Comparison of ENCODE assay signal across 9 mouse cellular contexts in genomic region chr16:32507407-32507806, GRCm38 (mm10). TPM values are rescaled to one million over a fixed set of nuclear protein-coding genes. Genes with fewer than 3 reads are reported as not detected.
A peak's percentile ranks its signal among the peaks of the same experiment; 100 is the strongest.
DNase-seq lines count a peak whose midpoint lies in the region; ATAC-seq and TF ChIP-seq lines count a peak whose summit lies in the region.
"Had no signal": no experiment of that assay in that cellular context is flagged by ENCODE, and none has a peak within 500 bp of the region (broad histone marks: within the 10 kb centered on the region; RNA-seq: fewer than 3 reads in every experiment).

No protein-coding gene starts in this region.

- peak; percentile 41 for DNase-seq in ovary, postnatal 36 days (ENCODE audit: low spot score)
- DNase-seq in ovary, postnatal 10 days (ENCODE audit: low spot score): no peak
- DNase-seq in adrenal gland, adult 2 months: peak; percentile 59
- peak; percentile 73 for DNase-seq in embryonic facial prominence, embryonic 10.5 days (ENCODE audit: low spot score)
- DNase-seq in heart, postnatal 4 days: peak; percentile 76
- DNase-seq in lung, embryonic 14.5 days: peak; percentile 60
- peak in 1 of 2 experiments; percentile 66 for DNase-seq in spleen, adult 2 months (ENCODE audit: low read depth in 1 of 2, low spot score in 2 of 2)

- no peaks in the 10 kb centered on the region for H3K9me3 ChIP-seq in embryonic facial prominence, embryonic 10.5 days
- H3K9me3 ChIP-seq in lung, embryonic 14.5 days (ENCODE audit: low read depth, low read length): no peaks in the 10 kb centered on the region

- H3K4me1 ChIP-seq in embryonic facial prominence, embryonic 10.5 days: peaks cover 33% of the 10 kb centered on the region
- H3K4me1 ChIP-seq in lung, embryonic 14.5 days (ENCODE audit: insufficient read depth): peaks cover 21% of the 10 kb centered on the region
- H3K4me1 ChIP-seq in spleen, adult 2 months (ENCODE audit: control insufficient read depth, insufficient read depth, insufficient read length): peaks cover 2% of the 10 kb centered on the region; the same call in 1 of the 2 replicates

- 23% methylated on average over 9 of the region's 9 CpGs for WGBS in embryonic facial prominence, embryonic 10.5 days
- WGBS in lung, embryonic 14.5 days: 23% methylated on average over 9 of the region's 9 CpGs
- 15% methylated on average over 9 of the region's 9 CpGs for WGBS in spleen, adult 2 months

- TF ChIP-seq CTCF in lung, embryonic 14.5 days (IDR thresholded peaks at IDR 0.05; ENCODE audit: low read depth): peak; percentile 84
- peak; percentile 97 for TF ChIP-seq CTCF in spleen, adult 2 months (IDR thresholded peaks at IDR 0.05; ENCODE audit: extremely low read depth, insufficient read depth, insufficient read length, insufficient replicate concordance)

- no peak overlapping the region for H3K27ac ChIP-seq in embryonic facial prominence, embryonic 10.5 days (replicated peaks)
- no peak overlapping the region; the same call in 1 of the 2 replicates for H3K27ac ChIP-seq in lung, embryonic 14.5 days (ENCODE audit: low read depth)
- no peak overlapping the region for H3K27ac ChIP-seq in spleen, adult 2 months (ENCODE audit: insufficient read depth, low read length)

- ATAC-seq in lung, embryonic 14.5 days (ENCODE audit: insufficient read depth): no peak

- no peak overlapping the region; the same call in 1 of the 2 replicates for H3K4me2 ChIP-seq in lung, embryonic 14.5 days

- peaks cover 18% of the 10 kb centered on the region for H3K27me3 ChIP-seq in embryonic facial prominence, embryonic 10.5 days (replicated peaks; ENCODE audit: low read depth, poor library complexity, severe bottlenecking)
- no peaks in the 10 kb centered on the region for H3K27me3 ChIP-seq in lung, embryonic 14.5 days (ENCODE audit: insufficient read depth, low read length)
- no peaks in the 10 kb centered on the region for H3K27me3 ChIP-seq in spleen, adult 2 months (ENCODE audit: control insufficient read depth, insufficient read depth, low read length)

- no peak overlapping the region for H3K4me3 ChIP-seq in embryonic facial prominence, embryonic 10.5 days
- no peak overlapping the region for H3K4me3 ChIP-seq in lung, embryonic 14.5 days (ENCODE audit: low read depth, low read length)
- H3K4me3 ChIP-seq in spleen, adult 2 months (ENCODE audit: extremely low read depth, insufficient read depth, insufficient read length): no peak overlapping the region
- H3K4me3 ChIP-seq: myocyte had no signal

- no peak overlapping the region for H3K9ac ChIP-seq in lung, embryonic 14.5 days

- H3K36me3 ChIP-seq in embryonic facial prominence, embryonic 10.5 days (replicated peaks): no peaks in the 10 kb centered on the region
- no peaks in the 10 kb centered on the region for H3K36me3 ChIP-seq in lung, embryonic 14.5 days (ENCODE audit: insufficient read depth)
- no peaks in the 10 kb centered on the region for H3K36me3 ChIP-seq in spleen, adult 2 months (ENCODE audit: control insufficient read depth, insufficient read depth, low read length)

- no peak for TF ChIP-seq POLR2A in spleen, adult 2 months (IDR thresholded peaks at IDR 0.05; ENCODE audit: low read depth, low read length)

RNA-seq across cellular contexts. Expression of gene Zdhhc19, which starts 11.3 kb away (rescaled TPM):
- total RNA-seq in adrenal gland, adult 2 months (2021): not detected
- not detected in 2 replicates for polyA plus RNA-seq in adrenal gland, adult 2 months (2012; rRNA removed)
- polyA plus RNA-seq in embryonic facial prominence, embryonic 10.5 days (2016; fragmentation: Nextera tagmentation; extraction: Ambion mirVana): not detected in 2 replicates
- total RNA-seq in heart, postnatal 4 days (2021): under 1 TPM in 1 of 2 experiments, not detected in 1; 0.24 TPM
- polyA plus RNA-seq in lung, embryonic 14.5 days (2014; fragmentation: Nextera tagmentation; extraction: Ambion mirVana): not detected in 2 replicates
- polyA plus RNA-seq in spleen, adult 2 months (2012; rRNA removed): not detected in 2 replicates
- total RNA-seq: gastrocnemius, postnatal 4 days had no signal
- polyA plus RNA-seq: myocyte had no signal

RNA-seq across cellular contexts. Expression of gene Slc51a, which starts 19.7 kb away (rescaled TPM):
- total RNA-seq in adrenal gland, adult 2 months (2021): under 1 TPM in 1 of 2 experiments, not detected in 1; 0.28 TPM
- polyA plus RNA-seq in adrenal gland, adult 2 months (2012; rRNA removed): 0.23 and 0.33 TPM in 2 replicates
- polyA plus RNA-seq in embryonic facial prominence, embryonic 10.5 days (2016; fragmentation: Nextera tagmentation; extraction: Ambion mirVana): 0.24 and 0.39 TPM in 2 replicates
- total RNA-seq in heart, postnatal 4 days (2021): 1 to 10 TPM; 4.2 to 5.5 TPM
- polyA plus RNA-seq in lung, embryonic 14.5 days (2014; fragmentation: Nextera tagmentation; extraction: Ambion mirVana): 0.24 and 0.60 TPM in 2 replicates
- not detected in 2 replicates for polyA plus RNA-seq in spleen, adult 2 months (2012; rRNA removed)
- total RNA-seq: gastrocnemius, postnatal 4 days had no signal
